Mouse (Mus musculus): ENCODE data around the gene Cox4i2.

- no peak for TF ChIP-seq CTCF (IDR thresholded peaks at IDR 0.05; ENCODE audit: extremely low read depth, insufficient read depth, low read length)
- no peak for TF ChIP-seq POLR2A (IDR thresholded peaks at IDR 0.05; ENCODE audit: extremely low read depth, insufficient read depth, low read length)
Observed at GRCm38 (mm10) chr2:152729013-152729635, 24.8 kb upstream of the Cox4i2 start.
